Mouse (Mus musculus) forebrain, postnatal 0 days (tissue): Measurements from ENCODE around the gene Tpcn2. TPM values are rescaled to one million over a fixed set of nuclear protein-coding genes. Genes with fewer than 3 reads are reported as not detected.

Experiments
- ATAC-seq: fragments of 200-750 bp; cut with Nextera tagmentation; 2 replicates; pipeline ENCODE4 v1.8.0; 2017; ENCODE audit warnings: mild to moderate bottlenecking, moderate library complexity
- DNase-seq: peaks from one replicate; pipeline ENCODE4 v3.0.0-alpha.2; 2015
- H3K27ac ChIP-seq: fragments of 300-500 bp; sonication (generic); 2 replicates; pipeline ENCODE4 v1.5.1; 2014; ENCODE audit warnings: low read depth, mild to moderate bottlenecking, antibody characterized with exemption, low read length, moderate library complexity, mixed read lengths
- H3K27me3 ChIP-seq: fragments of 300-500 bp; sonication (generic); 2 replicates; pipeline ENCODE4 v1.6.1; 2014; ENCODE audit warnings: mild to moderate bottlenecking, low read length, mixed read lengths; ENCODE audit not compliant: insufficient read depth
- H3K36me3 ChIP-seq: fragments of 300-500 bp; sonication (generic); 2 replicates; pipeline ENCODE4 v1.6.1; 2014; ENCODE audit warnings: mild to moderate bottlenecking, moderate library complexity; ENCODE audit not compliant: insufficient read depth
- H3K4me1 ChIP-seq: fragments of 300-500 bp; sonication (generic); 2 replicates; pipeline ENCODE4 v1.6.1; 2014; ENCODE audit warnings: antibody characterized with exemption; ENCODE audit not compliant: insufficient read depth
- H3K4me2 ChIP-seq: fragments of 300-500 bp; sonication (generic); 2 replicates; pipeline ENCODE4 v1.6.1; 2014; ENCODE audit warnings: low read depth, mild to moderate bottlenecking, moderate library complexity
- H3K4me3 ChIP-seq: fragments of 300-500 bp; sonication (generic); 2 replicates; pipeline ENCODE4 v1.5.1; 2014; ENCODE audit warnings: low read depth, low read length, mixed read lengths
- H3K9ac ChIP-seq: fragments of 300-500 bp; sonication (generic); 2 replicates; pipeline ENCODE4 v1.6.1; 2014; ENCODE audit warnings: mild to moderate bottlenecking
- H3K9me3 ChIP-seq: fragments of 300-500 bp; sonication (generic); 2 replicates; pipeline ENCODE4 v1.6.1; 2016; ENCODE audit warnings: low read length
- CTCF ChIP-seq: sonication (generic); IDR thresholded peaks from 2 replicates; pipeline ENCODE4 v1.5.1; 2016; ENCODE audit warnings: antibody characterized with exemption, control low read depth, low read depth
- WGBS: fragments of 180-500 bp; shearing (Covaris S2); extraction: QIAGEN DNeasy Blood & Tissue Kit; methylation state at CpG from one replicate; pipeline ENCODE4 v1.1.7; 2014; 5-methylcytosine and 5-hydroxymethylcytosine counted together
- polyA plus RNA-seq: library from polyadenylated mRNA; unstranded; fragments of >200 nt; fragmentation: Nextera tagmentation; extraction: Ambion mirVana; gene quantifications from 2 replicates; pipeline ENCODE4 v1.2.1, GENCODE M21; 2015
- total RNA-seq: library from RNA; depleted of rRNA; stranded (reverse); fragments of >200 nt; gene quantifications from 2 replicates; pipeline ENCODE4 v1.2.3, GENCODE M21; 2014; rRNA removed

Tpcn2 gene
- 2.5 and 2.9 TPM in 2 replicates for total RNA-seq
- polyA plus RNA-seq, result 1.2 and 1.3 TPM in 2 replicates

DNA sequence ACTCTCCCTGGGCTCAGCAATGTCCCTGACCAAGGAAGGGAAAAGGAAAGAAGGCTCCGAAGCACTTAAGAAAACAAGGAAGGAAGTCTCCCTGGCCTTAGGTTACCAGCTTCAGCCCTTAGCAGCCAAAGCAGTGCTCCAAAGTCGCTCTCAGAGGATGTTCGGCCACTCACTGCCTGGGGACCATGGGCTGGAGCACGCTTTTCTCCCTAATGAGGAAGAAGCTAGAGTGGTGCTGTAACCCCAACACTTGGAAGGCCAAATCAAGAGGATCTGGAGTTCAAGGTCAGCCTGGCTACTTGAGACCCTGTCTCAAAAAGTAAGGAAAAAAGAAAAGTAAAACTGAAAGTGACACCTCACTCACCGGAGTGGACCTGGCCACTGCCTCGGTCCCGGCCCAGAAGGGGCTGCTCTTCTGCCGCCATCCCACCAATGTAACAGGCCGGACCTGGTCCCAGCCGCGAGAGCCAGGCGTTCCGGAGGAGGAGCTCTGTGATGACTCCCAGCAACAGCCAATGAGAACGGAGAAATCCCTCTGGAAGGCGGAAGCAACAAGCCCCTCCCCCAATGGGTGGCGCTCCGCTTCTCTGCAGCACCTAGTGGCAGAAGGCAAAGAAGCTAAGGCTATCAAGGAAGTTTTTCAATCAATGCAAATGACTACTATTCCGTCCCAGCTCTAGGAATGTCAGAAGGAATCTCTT lies at the start of gene Tpcn2:
Gene Tpcn2 (minus strand): TSS at position 525 of the 701 bp plus-strand sequence.
- 5% methylated on average over 18 of the region's 18 CpGs for WGBS
- H3K36me3 ChIP-seq, result no peaks in the 10 kb centered on the region
- DNase-seq (peak; percentile 89), ATAC-seq (peak; percentile 97)
- peak within 1 kb of the TSS; percentile 6; the same call in 1 of the 2 replicates for H3K9ac ChIP-seq
- no peak within 1 kb of the TSS for H3K27ac ChIP-seq
- H3K9me3 ChIP-seq, result no peaks in the 10 kb centered on the region
- H3K4me1 ChIP-seq, result peaks cover 5% of the 10 kb centered on the region; the same call in 1 of the 2 replicates
- peak within 1 kb of the TSS; percentile 60 for H3K4me2 ChIP-seq
- H3K4me3 ChIP-seq, result peak within 1 kb of the TSS; percentile 43
- peak; percentile 78 for TF ChIP-seq CTCF
- H3K27me3 ChIP-seq, result no peaks in the 10 kb centered on the region

DNA sequence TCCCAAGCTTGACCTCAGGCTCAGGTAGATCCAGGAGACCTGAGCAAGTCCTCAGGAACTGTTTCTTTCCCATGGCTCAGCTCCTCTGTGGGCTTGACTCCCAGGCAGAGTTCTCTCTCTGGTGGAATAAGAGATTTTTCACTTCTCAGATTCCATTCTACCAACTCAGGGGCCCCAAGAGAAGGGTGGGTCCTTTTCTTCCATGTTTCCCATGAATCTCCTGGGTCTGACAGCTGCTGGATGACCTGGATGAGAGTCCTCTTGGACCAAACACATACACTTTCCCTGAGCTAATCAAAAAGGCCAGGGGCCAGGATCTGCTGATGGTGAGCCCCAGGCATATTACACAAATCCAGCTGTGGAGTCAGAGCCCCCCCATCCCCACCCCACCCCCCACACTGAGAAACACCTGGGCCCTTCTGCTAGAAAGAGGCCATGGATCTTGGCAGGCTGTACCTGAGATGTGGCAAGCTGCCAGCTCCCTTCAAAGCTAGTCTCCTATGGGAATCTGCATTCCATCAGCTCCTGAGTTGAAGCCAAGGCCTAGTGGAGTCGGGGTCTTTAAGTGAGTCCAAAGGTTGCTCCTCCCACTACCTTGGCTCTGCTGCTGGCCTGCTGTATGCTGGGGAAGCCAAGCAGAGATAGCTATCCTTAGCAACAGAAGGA lies 48.7 kb upstream of the Tpcn2 start:
- no peak for TF ChIP-seq CTCF
- Histone ChIP-seq H3K4me2 (no peak overlapping the region), H3K27me3 (no peaks in the 10 kb centered on the region), H3K36me3 (no peaks in the 10 kb centered on the region), H3K4me1 (no peaks in the 10 kb centered on the region), H3K9ac (no peak overlapping the region), H3K4me3 (no peak overlapping the region), H3K27ac (no peak overlapping the region), H3K9me3 (no peaks in the 10 kb centered on the region)
- no peak for DNase-seq
- ATAC-seq, result no peak
- 25% methylated on average over 1 of the region's 1 CpGs for WGBS

DNA sequence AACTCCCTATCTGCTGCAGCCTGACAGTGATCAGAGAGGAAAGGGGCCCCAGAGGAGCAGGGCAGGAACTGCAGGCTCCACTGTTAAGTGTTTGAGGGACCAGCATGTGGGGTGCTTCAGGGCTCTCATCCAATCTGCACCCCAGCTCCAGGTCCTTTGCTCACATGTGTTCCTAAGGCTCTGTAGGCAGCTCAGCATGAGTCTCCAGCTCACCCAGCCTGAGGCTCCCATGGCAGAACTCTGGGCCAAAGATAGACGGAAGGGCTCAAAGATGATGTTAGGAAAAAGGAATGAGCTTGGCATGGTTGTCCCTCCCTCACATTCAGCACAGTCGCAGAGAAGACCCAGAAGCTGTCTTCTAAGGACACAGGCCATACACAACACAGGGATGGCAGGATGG lies 46.8 kb upstream of the Tpcn2 start:
- H3K27ac ChIP-seq, result no peak overlapping the region
- H3K36me3 ChIP-seq, result no peaks in the 10 kb centered on the region
- WGBS, result 92% methylated on average over 2 of the region's 2 CpGs
- no peak overlapping the region for H3K4me3 ChIP-seq
- H3K4me2 ChIP-seq, result no peak overlapping the region
- DNase-seq (no peak), ATAC-seq (no peak)
- TF ChIP-seq CTCF, result no peak
- no peak overlapping the region for H3K9ac ChIP-seq
- no peaks in the 10 kb centered on the region for H3K9me3 ChIP-seq
- H3K4me1 ChIP-seq, result no peaks in the 10 kb centered on the region
- H3K27me3 ChIP-seq, result no peaks in the 10 kb centered on the region

DNA sequence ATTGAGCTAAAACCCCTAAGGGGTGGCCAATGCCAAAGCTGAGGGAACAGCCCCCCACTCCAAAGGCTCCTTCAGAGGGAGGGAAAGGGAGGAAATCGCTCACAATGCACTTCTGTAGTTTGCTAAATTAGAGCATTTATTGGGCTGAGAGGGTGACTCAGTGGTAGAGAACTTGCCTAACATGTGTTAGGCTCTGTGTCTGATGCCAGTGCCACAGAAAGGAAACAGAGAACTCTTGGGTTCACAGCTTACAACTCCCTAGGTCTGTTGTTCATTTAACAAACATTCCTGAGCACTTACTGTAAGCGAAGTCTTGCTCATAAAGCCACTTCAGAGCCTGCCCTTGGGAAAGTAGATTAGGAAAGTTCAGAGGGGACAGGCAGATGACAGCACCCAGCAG lies 46.2 kb upstream of the Tpcn2 start:
- Histone ChIP-seq H3K27me3 (no peaks in the 10 kb centered on the region), H3K4me1 (no peaks in the 10 kb centered on the region), H3K9ac (no peak overlapping the region), H3K9me3 (no peaks in the 10 kb centered on the region), H3K4me3 (no peak overlapping the region), H3K27ac (no peak overlapping the region), H3K4me2 (no peak overlapping the region), H3K36me3 (no peaks in the 10 kb centered on the region)
- 78% methylated on average over 2 of the region's 2 CpGs for WGBS
- ATAC-seq (no peak), DNase-seq (no peak)
- no peak for TF ChIP-seq CTCF

DNA sequence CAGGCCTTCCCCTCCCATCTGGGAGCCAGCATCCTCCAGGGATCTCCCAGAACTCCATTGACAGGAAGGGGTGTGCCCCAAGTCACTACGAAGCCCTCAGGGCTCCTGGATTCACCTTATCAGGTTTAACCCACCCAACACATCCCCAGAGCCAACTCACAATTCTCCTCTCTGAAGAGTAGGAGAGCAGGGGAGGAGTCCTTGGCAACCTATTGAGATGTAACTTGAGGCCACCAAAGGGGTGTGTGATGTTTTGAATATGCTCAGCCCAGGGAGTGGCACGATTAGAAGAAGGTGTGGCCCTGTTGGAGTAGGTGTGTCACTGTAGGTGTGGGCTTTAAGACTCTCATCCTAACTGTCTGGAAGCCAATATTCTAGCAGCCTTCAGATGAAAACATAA lies 41.9 kb upstream of the Tpcn2 start:
- no peak for TF ChIP-seq CTCF
- Histone ChIP-seq H3K4me1 (no peaks in the 10 kb centered on the region), H3K27ac (no peak overlapping the region), H3K4me2 (no peak overlapping the region), H3K9me3 (no peaks in the 10 kb centered on the region), H3K4me3 (no peak overlapping the region), H3K27me3 (no peaks in the 10 kb centered on the region), H3K9ac (no peak overlapping the region), H3K36me3 (no peaks in the 10 kb centered on the region)
- WGBS, result 75% methylated on average over 2 of the region's 2 CpGs
- DNase-seq, result no peak
- no peak for ATAC-seq

DNA sequence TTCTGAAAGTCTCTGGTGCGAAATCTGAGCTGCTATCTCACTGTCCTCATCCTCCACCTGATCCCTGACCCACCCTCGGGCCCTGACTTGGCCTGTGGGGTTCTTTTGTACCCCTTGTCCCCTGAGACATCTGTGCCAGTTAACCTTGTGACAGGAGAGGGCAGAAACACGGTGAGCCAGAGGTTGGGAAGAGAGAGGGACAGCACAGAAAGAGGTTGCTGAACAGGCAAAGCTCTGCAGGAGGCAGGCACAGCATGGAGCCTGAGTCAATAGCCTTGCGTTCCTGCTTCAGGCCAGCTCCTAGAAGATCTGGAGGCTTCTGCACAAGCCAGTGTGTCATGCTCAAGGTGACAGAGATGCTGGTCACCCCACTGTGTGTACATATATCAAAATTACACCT lies 39.8 kb upstream of the Tpcn2 start:
- no peak overlapping the region for H3K4me3 ChIP-seq
- 33% methylated on average over 4 of the region's 4 CpGs for WGBS
- no peak for TF ChIP-seq CTCF
- H3K27me3 ChIP-seq, result no peaks in the 10 kb centered on the region
- no peak overlapping the region for H3K27ac ChIP-seq
- ATAC-seq (no peak), DNase-seq (no peak)
- H3K36me3 ChIP-seq, result no peaks in the 10 kb centered on the region
- H3K9ac ChIP-seq, result no peak overlapping the region
- no peaks in the 10 kb centered on the region for H3K4me1 ChIP-seq
- no peaks in the 10 kb centered on the region for H3K9me3 ChIP-seq
- no peak overlapping the region for H3K4me2 ChIP-seq

DNA sequence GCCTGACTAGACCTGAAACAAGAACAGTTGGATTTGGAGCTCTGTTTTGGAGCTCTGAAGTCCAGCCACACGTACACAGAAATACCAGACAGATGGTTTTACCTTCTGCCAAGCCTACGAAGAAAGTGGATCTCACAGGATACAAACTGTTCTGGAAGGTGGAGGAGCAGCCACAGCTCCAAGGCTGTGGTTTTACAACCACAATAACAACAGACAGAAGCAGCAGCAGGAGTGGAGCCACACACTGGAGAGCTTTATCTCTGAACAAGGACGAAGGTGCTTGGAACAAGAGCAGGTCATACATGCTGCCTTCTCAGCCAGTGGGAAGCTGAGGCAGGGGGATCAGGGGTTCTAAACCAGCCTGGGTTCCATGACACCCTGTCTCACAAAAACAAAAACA lies 35.7 kb upstream of the Tpcn2 start:
- ATAC-seq (no peak), DNase-seq (no peak)
- Histone ChIP-seq H3K9me3 (no peaks in the 10 kb centered on the region), H3K9ac (no peak overlapping the region), H3K4me2 (no peak overlapping the region), H3K4me3 (no peak overlapping the region), H3K4me1 (no peaks in the 10 kb centered on the region), H3K27ac (no peak overlapping the region), H3K36me3 (no peaks in the 10 kb centered on the region), H3K27me3 (no peaks in the 10 kb centered on the region)
- WGBS, result 57% methylated on average over 3 of the region's 3 CpGs
- TF ChIP-seq CTCF, result no peak
